ENCODE assay signal across 19 mouse cellular contexts in the genomic region with DNA sequence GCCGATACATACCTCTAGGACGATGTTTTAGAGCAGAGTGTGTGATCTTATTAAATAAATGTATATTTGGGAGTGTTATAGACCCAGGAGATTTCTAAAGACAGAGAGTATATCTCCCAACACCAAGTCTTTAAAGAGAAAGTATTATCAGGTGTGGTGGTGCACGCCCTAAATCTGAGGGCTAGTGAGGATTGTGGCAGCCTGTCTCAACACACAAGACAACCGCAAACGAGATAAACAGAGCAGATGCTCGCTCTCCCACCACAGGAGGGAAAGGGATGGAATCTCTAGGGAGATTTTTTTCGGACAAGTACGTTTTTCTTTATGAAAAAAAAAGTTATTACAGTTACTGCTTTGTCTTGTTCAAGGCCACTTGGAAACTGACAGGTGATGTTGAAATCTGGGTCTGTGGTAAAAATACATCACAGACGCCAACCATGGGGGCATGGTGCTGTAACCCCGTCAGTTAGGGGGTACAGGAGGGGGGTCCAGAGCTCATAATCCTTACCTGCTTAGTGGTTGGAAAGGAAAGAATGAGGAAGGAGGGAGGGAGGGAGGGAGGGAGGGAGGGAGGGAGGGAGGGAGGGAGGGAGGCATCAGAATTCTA. TPM values are rescaled to one million over a fixed set of nuclear protein-coding genes. Genes with fewer than 3 reads are reported as not detected.
DNase-seq lines count a peak whose midpoint lies in the region; ATAC-seq and TF ChIP-seq lines count a peak whose summit lies in the region.
"Had no signal": no experiment of that assay in that cellular context is flagged by ENCODE, and none has a peak within 500 bp of the region (broad histone marks: within the 10 kb centered on the region; RNA-seq: fewer than 3 reads in every experiment).

No protein-coding gene starts in this region.

- H3K79me2 ChIP-seq in heart, adult 2 months (replicated peaks; ENCODE audit: control insufficient read depth, insufficient read depth, low read length), result no peaks in the 10 kb centered on the region; the same call in 1 of the 2 replicates

- H3K9ac ChIP-seq in heart, embryonic 12.5 days, result no peak overlapping the region
- H3K9ac ChIP-seq in heart, adult 2 months (ENCODE audit: low read depth, low read length), result no peak overlapping the region
- H3K9ac ChIP-seq in kidney, embryonic 15.5 days, result no peak overlapping the region
- H3K9ac ChIP-seq in lung, embryonic 16.5 days (ENCODE audit: low read length), result no peak overlapping the region
- H3K9ac ChIP-seq: forebrain, embryonic 15.5 days; hindbrain, embryonic 15.5 days had no signal

- no peaks in the 10 kb centered on the region for H3K9me3 ChIP-seq in heart, embryonic 12.5 days (replicated peaks)
- no peaks in the 10 kb centered on the region for H3K9me3 ChIP-seq in kidney, embryonic 15.5 days (replicated peaks)
- H3K9me3 ChIP-seq in lung, embryonic 16.5 days (ENCODE audit: control insufficient read depth, low read length), result no peaks in the 10 kb centered on the region
- H3K9me3 ChIP-seq: forebrain, embryonic 15.5 days; hindbrain, embryonic 15.5 days had no signal

- no peak for TF ChIP-seq POLR2A in heart, adult 2 months (IDR thresholded peaks at IDR 0.05; ENCODE audit: insufficient read depth, low read depth, low read length)

- peaks cover 48% of the 10 kb centered on the region for H3K36me3 ChIP-seq in heart, embryonic 12.5 days
- H3K36me3 ChIP-seq in heart, adult 2 months (ENCODE audit: control insufficient read depth, insufficient read depth, low read length), result peaks cover 33% of the 10 kb centered on the region
- H3K36me3 ChIP-seq in kidney, embryonic 15.5 days, result peaks cover 43% of the 10 kb centered on the region
- peaks cover 24% of the 10 kb centered on the region for H3K36me3 ChIP-seq in lung, embryonic 16.5 days (ENCODE audit: control insufficient read depth, insufficient read depth, low read length)

- TF ChIP-seq CTCF in heart, adult 2 months (IDR thresholded peaks at IDR 0.05), result no peak

- H3K4me3 ChIP-seq in heart, embryonic 12.5 days, result no peak overlapping the region
- no peak overlapping the region for H3K4me3 ChIP-seq in heart, adult 2 months
- H3K4me3 ChIP-seq in kidney, embryonic 15.5 days (replicated peaks), result no peak overlapping the region
- H3K4me3 ChIP-seq in lung, embryonic 16.5 days (ENCODE audit: low read length), result no peak overlapping the region
- H3K4me3 ChIP-seq: forebrain, embryonic 15.5 days; hindbrain, embryonic 15.5 days; left cerebral cortex, adult 2 months had no signal

- peaks cover 51% of the 10 kb centered on the region for H3K4me1 ChIP-seq in heart, embryonic 12.5 days (replicated peaks)
- peaks cover 8% of the 10 kb centered on the region; the same call in 1 of the 2 replicates for H3K4me1 ChIP-seq in heart, adult 2 months (ENCODE audit: control insufficient read depth, insufficient read depth, low read length)
- peaks cover 19% of the 10 kb centered on the region for H3K4me1 ChIP-seq in kidney, embryonic 15.5 days
- H3K4me1 ChIP-seq in lung, embryonic 16.5 days (replicated peaks; ENCODE audit: control insufficient read depth, insufficient read depth, low read length), result peaks cover 41% of the 10 kb centered on the region

- peak overlapping the region; percentile 36; the same call in 1 of the 2 replicates for H3K27ac ChIP-seq in heart, embryonic 12.5 days (ENCODE audit: poor library complexity, severe bottlenecking)
- H3K27ac ChIP-seq in heart, adult 2 months, result no peak overlapping the region
- H3K27ac ChIP-seq in kidney, embryonic 15.5 days, result peak overlapping the region; percentile 27; the same call in 1 of the 2 replicates
- H3K27ac ChIP-seq in lung, embryonic 16.5 days (ENCODE audit: low read length), result no peak overlapping the region; the same call in 1 of the 2 replicates
- H3K27ac ChIP-seq: forebrain, embryonic 15.5 days; hindbrain, embryonic 15.5 days; left cerebral cortex, adult 2 months; macrophage had no signal

- intact Hi-C loops in heart, adult 2 months (cut with DNase I), result loop anchor here (10.0 kb wide), 2 partner anchors 126 to 224 kb away; a partner anchor contains a TSS

- no peak for DNase-seq in heart, adult 2 months
- DNase-seq in kidney, adult 8-10 months, result no peak
- DNase-seq in lung, adult 18-20 months, result no peak
- DNase-seq in cerebellum, postnatal 14 days, result no peak
- DNase-seq: adrenal gland, adult 8-10 months; cerebellum, adult 2 months; cerebellum, postnatal 36 days; gastrocnemius, postnatal 14 days; kidney, adult 9 months had no signal

- no peaks in the 10 kb centered on the region for H3K27me3 ChIP-seq in heart, embryonic 12.5 days (replicated peaks)
- no peaks in the 10 kb centered on the region for H3K27me3 ChIP-seq in heart, adult 2 months (ENCODE audit: control insufficient read depth, insufficient read depth, low read length)
- no peaks in the 10 kb centered on the region for H3K27me3 ChIP-seq in kidney, embryonic 15.5 days
- H3K27me3 ChIP-seq in lung, embryonic 16.5 days (ENCODE audit: control insufficient read depth, insufficient read depth, low read depth, low read length), result no peaks in the 10 kb centered on the region
- H3K27me3 ChIP-seq: forebrain, embryonic 15.5 days; hindbrain, embryonic 15.5 days had no signal

- 43% methylated on average over 10 of the region's 10 CpGs for WGBS in heart, embryonic 12.5 days
- 58% methylated on average over 10 of the region's 10 CpGs for WGBS in heart, adult 2 months
- WGBS in kidney, embryonic 15.5 days, result 73% methylated on average over 10 of the region's 10 CpGs
- 49% methylated on average over 10 of the region's 10 CpGs for WGBS in lung, embryonic 16.5 days

- no peak for TF ChIP-seq EP300 in heart, adult 2 months (IDR thresholded peaks at IDR 0.05; ENCODE audit: insufficient read depth, low read depth, low read length)

- no peak for ATAC-seq in heart, embryonic 12.5 days (ENCODE audit: insufficient number of reproducible peaks, low FRiP score)
- ATAC-seq in kidney, embryonic 15.5 days (replicated peaks; ENCODE audit: low FRiP score), result no peak
- 0 out of 2 replicates have a peak, but pooled peaks have one; percentile 19 for ATAC-seq in lung, embryonic 16.5 days (ENCODE audit: low read depth)
- ATAC-seq in megakaryocyte progenitor cell, adult 5-6 weeks (replicated peaks; ENCODE audit: poor library complexity), result peak; percentile 47
- ATAC-seq: activated CD4-positive, CD25-positive, alpha-beta regulatory T cell, adult 4 months; forebrain, embryonic 15.5 days had no signal

- H3K4me2 ChIP-seq in heart, embryonic 12.5 days, result no peak overlapping the region
- H3K4me2 ChIP-seq in kidney, embryonic 15.5 days, result no peak overlapping the region
- no peak overlapping the region for H3K4me2 ChIP-seq in lung, embryonic 16.5 days (ENCODE audit: low read depth, low read length)
- H3K4me2 ChIP-seq: forebrain, embryonic 15.5 days; hindbrain, embryonic 15.5 days; midbrain, embryonic 11.5 days had no signal

RNA-seq across cellular contexts. Expression of a gene that starts 9.2 kb away (rescaled TPM):
- 111 and 118 TPM in 2 replicates for polyA plus RNA-seq in heart, embryonic 12.5 days (2016; fragmentation: Nextera tagmentation; extraction: Ambion mirVana)
- total RNA-seq in heart, adult 2 months (2021), result 10 to 100 TPM; 25.9 to 35.7 TPM
- 30.9 and 53.1 TPM in 2 replicates for polyA plus RNA-seq in heart, adult 2 months (2012; rRNA removed)
- polyA plus RNA-seq in kidney, embryonic 15.5 days (2015; fragmentation: Nextera tagmentation; extraction: Ambion mirVana), result 36.6 and 38.0 TPM in 2 replicates
- 40.5 and 46.2 TPM in 2 replicates for polyA plus RNA-seq in lung, embryonic 16.5 days (2015; fragmentation: Nextera tagmentation; extraction: Ambion mirVana)
- total RNA-seq in megakaryocyte progenitor cell, adult 5-6 weeks (2015), result 19.0 and 20.5 TPM in 2 replicates
- total RNA-seq in megakaryocyte progenitor cell, adult 5-6 weeks (2017), result 16.0 and 17.7 TPM in 2 replicates

Comparison
In these comparisons a context has a peak if more than half of its experiments do, and no peak if none do; other contexts are left out.
1. H3K27ac ChIP-seq: peak in heart, embryonic 12.5 days (single experiment) and kidney, embryonic 15.5 days (single experiment); none in heart, adult 2 months (single experiment) and lung, embryonic 16.5 days (single experiment).
2. ATAC-seq: peak in lung, embryonic 16.5 days (single experiment) and megakaryocyte progenitor cell, adult 5-6 weeks (single experiment); none in heart, embryonic 12.5 days (single experiment) and kidney, embryonic 15.5 days (single experiment).